In genomic region chrX:166236131-166236530, GRCm38 (mm10) we compare ENCODE assay signal across 23 mouse cellular contexts. TPM values are rescaled to one million over a fixed set of nuclear protein-coding genes. Genes with fewer than 3 reads are reported as not detected.
DNase-seq lines count a peak whose midpoint lies in the region.
"Had no signal": no experiment of that assay in that cellular context is flagged by ENCODE, and none has a peak within 500 bp of the region (broad histone marks: within the 10 kb centered on the region; RNA-seq: fewer than 3 reads in every experiment).

No protein-coding gene starts in this region.

- peak; percentile 11 to 23 for DNase-seq in heart, adult 9 months (ENCODE audit: low spot score in 2 of 2)
- DNase-seq in heart, postnatal 4 days: no peak
- DNase-seq in 3T3-L1 (ENCODE audit: low read depth, low spot score): peak; percentile 82
- DNase-seq in Muller cell, postnatal 12 days (ENCODE audit: inconsistent ontology term): peak; percentile 57
- peak; percentile 29 for DNase-seq in fibroblast of lung, adult 2 months (ENCODE audit: low read depth)
- DNase-seq in right cerebral cortex, postnatal 4 days: no peak
- no peak for DNase-seq in left cerebral cortex, adult 9 months (ENCODE audit: low spot score in 2 of 2)
- DNase-seq: adrenal gland, postnatal 10 days; cerebellum, adult 8-10 months; embryo, embryonic 11 days; forebrain, postnatal 0 days; gastrocnemius, postnatal 10 days; heart, postnatal 14 days; kidney, adult 8-10 months; kidney, postnatal 4 days; liver, embryonic 13.5 days; lung, adult 18-20 months; midbrain, embryonic 14.5 days; retina, postnatal 1 day; right cerebral cortex, postnatal 14 days; thymus, postnatal 25 days had no signal

RNA-seq across cellular contexts. Expression of gene Gpm6b, which starts 2.6 kb away (rescaled TPM):
- total RNA-seq in heart, postnatal 4 days (2021): 1 to 10 TPM; 6.2 to 6.4 TPM
- total RNA-seq: megakaryocyte-erythroid progenitor cell, adult 5-6 weeks; monocyte, adult 5-6 weeks had no signal

Comparison
In these comparisons a context has a peak if more than half of its experiments do, and no peak if none do; other contexts are left out.
1. DNase-seq: peak in heart, adult 9 months (2 of 2), 3T3-L1 (single experiment), Muller cell, postnatal 12 days (single experiment) and fibroblast of lung, adult 2 months (single experiment); none in heart, postnatal 4 days (single experiment), right cerebral cortex, postnatal 4 days (single experiment) and left cerebral cortex, adult 9 months (0 of 2).